Mouse (Mus musculus): ENCODE results near the gene Tgfbi. TPM values are rescaled to one million over a fixed set of nuclear protein-coding genes. Genes with fewer than 3 reads are reported as not detected.

Gene Tgfbi
- not detected in 2 replicates for polyA plus RNA-seq (2012)

GRCm38 (mm10) chr13:56609103-56609856, at the start of gene Tgfbi:
Gene Tgfbi (plus strand): TSS chr13:56609523.
- TF ChIP-seq GATA1 (IDR thresholded peaks at IDR 0.05; ENCODE audit: low read length): no peak

DNA sequence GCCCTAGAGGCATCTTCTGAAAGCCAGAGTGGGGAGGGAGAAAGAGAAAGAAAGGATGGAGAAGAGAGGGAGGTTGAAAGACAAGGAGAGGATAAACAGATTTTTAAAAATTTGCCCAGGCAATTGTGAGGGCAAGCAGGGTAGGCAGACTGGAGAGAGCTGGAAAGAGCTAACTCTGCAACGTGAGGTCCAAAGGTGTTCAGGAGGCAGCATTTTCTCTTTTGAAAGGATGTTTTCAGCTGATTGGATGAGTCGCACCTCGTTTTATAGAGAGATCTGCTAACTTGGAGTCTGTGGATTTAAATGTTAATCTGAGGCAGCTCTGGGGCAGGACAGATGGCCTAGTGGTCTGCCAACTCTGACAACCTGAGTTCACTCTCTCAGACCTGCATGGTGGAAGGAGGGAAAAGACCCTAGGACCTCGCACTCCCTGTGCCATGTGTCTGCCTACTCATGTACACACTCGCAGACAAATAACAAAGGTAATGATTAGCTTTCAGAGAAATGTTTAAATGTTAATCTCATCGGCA, 49.4 kb upstream of the Tgfbi start:
- TF ChIP-seq GATA1 (IDR thresholded peaks at IDR 0.05; ENCODE audit: low read length): no peak

- no peak for TF ChIP-seq GATA1 (IDR thresholded peaks at IDR 0.05; ENCODE audit: low read length)
Measured at GRCm38 (mm10) chr13:56561129-56561528, 48.2 kb upstream of the Tgfbi start.

DNA sequence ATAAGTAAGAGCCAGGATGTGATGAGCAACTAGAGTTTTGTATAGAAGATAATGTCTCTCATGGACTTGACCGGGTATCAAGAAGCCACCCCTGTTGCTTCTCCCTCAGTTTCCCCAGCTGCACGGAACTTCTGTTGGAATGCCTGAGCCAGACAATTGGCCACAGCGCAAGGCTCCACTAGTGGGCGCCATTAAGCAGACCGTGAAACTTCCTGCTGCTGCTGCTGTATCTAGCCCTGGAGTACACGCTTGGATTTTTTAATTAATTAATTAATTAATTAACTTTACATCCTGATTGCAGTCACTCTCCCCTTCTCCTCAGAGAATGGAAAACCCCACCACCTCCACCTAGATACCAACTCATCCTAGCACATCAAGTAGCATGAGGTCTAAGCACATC, 46.2 kb upstream of the Tgfbi start:
- no peak for TF ChIP-seq GATA1 (IDR thresholded peaks at IDR 0.05; ENCODE audit: low read length)

DNA sequence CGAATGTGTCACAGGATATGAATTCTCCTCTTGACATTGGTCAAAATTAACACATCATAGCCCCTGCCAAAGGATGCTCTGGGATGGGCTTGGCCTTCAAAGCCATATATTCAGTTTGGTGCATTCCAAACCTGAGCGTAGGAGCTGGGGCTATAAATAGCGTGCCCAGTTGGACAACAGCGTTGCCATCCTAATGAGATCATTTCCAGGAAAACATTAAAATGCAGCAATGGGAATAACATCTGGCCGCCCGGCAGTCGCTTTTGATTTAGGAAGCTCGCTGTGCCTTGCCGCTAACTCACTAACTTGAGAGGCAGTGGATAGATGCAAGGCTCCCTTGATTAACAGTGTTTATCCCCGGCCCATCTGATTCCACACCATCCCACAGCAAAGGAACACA, 43.0 kb upstream of the Tgfbi start:
- TF ChIP-seq GATA1 (IDR thresholded peaks at IDR 0.05; ENCODE audit: low read length): no peak

- TF ChIP-seq GATA1 (IDR thresholded peaks at IDR 0.05; ENCODE audit: low read length): no peak
Measured at GRCm38 (mm10) chr13:56571645-56572044, 37.7 kb upstream of the Tgfbi start.

DNA sequence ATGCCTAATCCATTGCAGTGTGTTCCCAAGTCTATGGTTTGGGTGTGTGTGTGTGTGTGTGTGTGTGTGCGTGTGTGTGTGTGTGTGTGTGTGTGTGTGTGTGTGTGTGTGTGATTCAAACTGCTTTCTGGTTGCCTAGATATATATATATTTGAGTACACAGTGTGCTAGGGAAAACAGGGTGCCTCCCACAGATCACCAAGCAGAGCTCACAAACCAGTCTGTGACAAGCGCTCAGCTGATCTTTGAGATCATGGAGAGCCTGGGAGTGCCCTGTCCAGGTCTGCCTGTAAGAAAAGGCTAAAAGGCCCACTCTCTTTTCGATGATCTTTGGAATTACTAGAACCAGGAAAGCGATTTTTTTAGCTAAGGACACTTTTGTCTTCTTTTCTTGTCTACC, 34.2 kb upstream of the Tgfbi start:
- no peak for TF ChIP-seq GATA1 (IDR thresholded peaks at IDR 0.05; ENCODE audit: low read length)

DNA sequence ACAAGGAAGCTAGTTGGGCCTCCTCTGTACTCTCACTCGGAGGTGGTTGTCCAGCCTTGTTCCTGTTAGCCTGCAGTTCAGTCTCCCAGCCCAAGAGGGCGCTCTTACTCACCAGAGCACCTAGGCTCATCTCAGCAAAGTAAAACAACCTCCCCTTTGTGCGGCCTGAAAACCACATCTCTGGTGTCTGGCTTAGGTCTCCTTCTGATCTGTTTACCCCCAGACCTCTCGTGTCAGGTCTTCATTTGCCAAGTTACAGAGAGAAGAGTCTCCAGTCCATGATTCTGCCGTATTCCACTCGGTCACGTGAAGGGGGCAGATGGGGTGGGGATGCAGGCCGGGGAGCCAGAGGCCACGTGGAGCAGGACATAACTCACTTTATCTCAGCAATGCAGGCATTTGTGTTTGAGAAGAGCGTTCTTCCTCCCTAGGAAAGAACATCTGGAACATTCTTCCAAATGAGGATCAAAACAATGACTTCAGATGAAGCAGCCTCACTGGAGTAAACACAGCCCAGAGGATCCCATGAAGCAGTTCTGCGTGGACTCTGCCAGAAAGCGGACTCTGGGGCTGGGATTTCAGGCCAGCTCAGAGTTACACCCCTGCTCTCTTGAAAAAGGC, 33.5 kb upstream of the Tgfbi start:
- no peak for TF ChIP-seq GATA1 (IDR thresholded peaks at IDR 0.05; ENCODE audit: low read length)

- no peak for TF ChIP-seq GATA1 (IDR thresholded peaks at IDR 0.05; ENCODE audit: low read length)
Measured at GRCm38 (mm10) chr13:56578097-56578496, 31.2 kb upstream of the Tgfbi start.

DNA sequence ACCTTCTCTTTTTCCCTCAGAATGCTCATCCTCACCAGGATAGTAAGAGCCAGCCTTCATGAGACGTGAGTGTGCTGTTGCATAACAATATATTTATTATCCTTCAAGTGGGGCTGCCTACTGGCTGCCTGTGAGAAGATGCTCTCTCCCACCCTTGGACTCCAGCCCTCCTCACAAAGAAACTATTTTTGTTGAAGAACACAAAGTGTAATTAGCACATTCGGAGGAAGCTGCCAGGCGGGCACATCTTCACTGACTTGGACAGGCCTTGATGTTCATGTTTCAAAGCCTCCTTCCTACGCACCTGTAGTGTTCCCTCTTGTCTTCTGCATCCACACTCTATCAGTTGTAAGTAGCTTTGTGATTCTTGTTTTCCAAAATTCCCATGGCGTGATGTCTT, 28.9 kb upstream of the Tgfbi start:
- TF ChIP-seq GATA1 (IDR thresholded peaks at IDR 0.05; ENCODE audit: low read length): no peak

DNA sequence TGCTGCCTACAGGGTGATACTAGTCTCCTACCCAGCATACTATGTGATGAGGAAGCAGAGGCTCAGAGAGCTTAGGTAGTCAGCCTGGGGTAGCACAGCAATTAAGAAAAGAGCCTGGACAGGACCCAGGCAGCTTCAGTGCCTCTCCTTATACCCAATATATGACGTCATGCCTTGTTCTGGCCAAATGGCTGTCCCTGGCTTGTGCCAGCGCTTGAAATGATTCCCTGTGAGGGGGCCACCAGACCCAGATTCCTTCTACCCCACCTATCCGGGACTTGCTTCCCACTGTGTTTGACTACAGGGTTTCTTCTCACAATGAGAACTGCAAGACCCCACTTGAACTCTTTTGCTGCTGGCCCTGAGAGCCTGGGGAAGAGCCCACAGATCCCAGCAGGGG, 27.8 kb upstream of the Tgfbi start:
- TF ChIP-seq GATA1 (IDR thresholded peaks at IDR 0.05; ENCODE audit: low read length): no peak

DNA sequence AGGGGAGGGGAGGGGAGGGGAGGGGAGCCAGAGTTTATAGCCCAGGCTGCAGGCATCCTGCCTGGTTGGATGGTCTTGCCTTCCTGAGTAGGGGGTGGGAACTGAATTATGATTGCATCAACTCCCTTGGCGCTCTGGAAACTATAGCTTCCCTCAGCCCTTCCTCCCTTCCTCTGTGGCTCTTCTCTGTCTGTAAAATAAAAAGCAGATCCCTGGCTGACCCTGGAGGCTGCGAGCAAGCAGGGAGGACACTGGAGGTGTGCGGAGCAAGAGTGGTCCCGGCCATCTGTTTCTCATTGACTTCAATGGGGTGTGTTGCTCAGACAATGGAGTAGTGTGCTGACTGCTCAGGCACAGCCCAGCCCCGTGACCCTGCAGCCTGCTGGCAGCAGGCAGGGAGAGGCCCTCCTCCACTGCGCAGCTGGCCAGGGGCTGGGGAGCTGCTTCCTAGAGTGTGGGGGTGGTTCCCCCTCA, 27.3 kb upstream of the Tgfbi start:
- TF ChIP-seq GATA1 (IDR thresholded peaks at IDR 0.05; ENCODE audit: low read length): no peak

- no peak for TF ChIP-seq GATA1 (IDR thresholded peaks at IDR 0.05; ENCODE audit: low read length)
Measured at GRCm38 (mm10) chr13:56582720-56583119, 26.6 kb upstream of the Tgfbi start.

- TF ChIP-seq GATA1 (IDR thresholded peaks at IDR 0.05; ENCODE audit: low read length): no peak
Measured at GRCm38 (mm10) chr13:56586046-56586445, 23.3 kb upstream of the Tgfbi start.

- TF ChIP-seq GATA1 (IDR thresholded peaks at IDR 0.05; ENCODE audit: low read length): no peak
Measured at GRCm38 (mm10) chr13:56588454-56589117, 20.7 kb upstream of the Tgfbi start.

DNA sequence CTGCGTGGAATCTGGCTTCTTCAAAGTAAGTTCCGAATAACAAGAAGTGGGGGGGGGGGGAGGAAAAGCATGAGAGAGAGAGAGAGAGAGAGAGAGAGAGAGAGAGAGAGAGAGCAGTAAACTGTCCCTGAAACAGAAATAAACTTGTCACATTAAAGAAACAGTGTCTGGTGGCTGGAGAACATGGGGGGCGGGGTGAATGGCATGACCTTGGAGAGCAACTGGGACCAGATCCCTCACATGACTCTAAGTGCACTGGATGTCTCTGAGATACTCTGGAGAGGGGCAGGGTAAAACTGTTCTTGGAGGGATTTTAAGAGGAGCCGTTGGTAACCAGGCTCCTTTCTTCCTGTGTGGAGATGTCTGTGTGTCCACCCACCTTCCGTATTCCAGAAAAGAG, 19.1 kb upstream of the Tgfbi start:
- no peak for TF ChIP-seq GATA1 (IDR thresholded peaks at IDR 0.05; ENCODE audit: low read length)

Data from G1E-ER4 (cell line).